Comparison of ENCODE assay signal across 15 mouse cellular contexts in genomic region chr14:51008781-51009180, GRCm38 (mm10). TPM values are rescaled to one million over a fixed set of nuclear protein-coding genes. Genes with fewer than 3 reads are reported as not detected.
DNase-seq lines count a peak whose midpoint lies in the region; ATAC-seq and TF ChIP-seq lines count a peak whose summit lies in the region.
"Had no signal": no experiment of that assay in that cellular context is flagged by ENCODE, and none has a peak within 500 bp of the region (broad histone marks: within the 10 kb centered on the region; RNA-seq: fewer than 3 reads in every experiment).

No protein-coding gene starts in this region.

- no peak for TF ChIP-seq CTCF in heart, adult 2 months (IDR thresholded peaks at IDR 0.05)
- TF ChIP-seq CTCF in left cerebral cortex, adult 2 months (IDR thresholded peaks at IDR 0.05) = no peak
- TF ChIP-seq CTCF in bone marrow, adult 2 months (IDR thresholded peaks at IDR 0.05; ENCODE audit: control insufficient read depth, insufficient read depth, low read length) = no peak
- no peak for TF ChIP-seq CTCF in intestine, postnatal 0 days (IDR thresholded peaks at IDR 0.05; ENCODE audit: low read depth)

- 59% methylated on average over 4 of the region's 4 CpGs for WGBS in heart, adult 2 months
- WGBS in bone marrow, adult 2 months = 43% methylated on average over 4 of the region's 4 CpGs
- WGBS in intestine, postnatal 0 days = 67% methylated on average over 4 of the region's 4 CpGs

- intact Hi-C loops in heart, adult 2 months (cut with DNase I) = loop anchor here (1.0 to 2.0 kb wide), 2 partner anchors 10 to 40 kb away; no protein-coding TSS in a partner anchor
- intact Hi-C loops in left cerebral cortex, adult 2 months (cut with DNase I) = no loop called here

- no peak overlapping the region for H3K9ac ChIP-seq in heart, adult 2 months (ENCODE audit: low read depth, low read length)
- no peak overlapping the region for H3K9ac ChIP-seq in intestine, postnatal 0 days (ENCODE audit: low read depth, low read length)
- H3K9ac ChIP-seq: limb, embryonic 12.5 days had no signal

- H3K27ac ChIP-seq in heart, adult 2 months = peak overlapping the region; percentile 89
- H3K27ac ChIP-seq in left cerebral cortex, adult 2 months = peak overlapping the region; percentile 60
- 0 out of 2 replicates have a peak overlapping the region, but pooled peaks have one; percentile 11 for H3K27ac ChIP-seq in bone marrow, adult 2 months (ENCODE audit: control insufficient read depth, insufficient read depth, low read depth, low read length, poor library complexity)
- H3K27ac ChIP-seq in intestine, postnatal 0 days (ENCODE audit: low read depth, low read length) = peak overlapping the region; percentile 43; the same call in 1 of the 2 replicates
- H3K27ac ChIP-seq: limb, embryonic 12.5 days had no signal

- H3K27me3 ChIP-seq in heart, adult 2 months (ENCODE audit: control insufficient read depth, insufficient read depth, low read length) = no peaks in the 10 kb centered on the region
- H3K27me3 ChIP-seq in intestine, postnatal 0 days (replicated peaks; ENCODE audit: control insufficient read depth, insufficient read depth, low read length) = no peaks in the 10 kb centered on the region
- H3K27me3 ChIP-seq: limb, embryonic 12.5 days had no signal

- no peak for TF ChIP-seq POLR2A in heart, adult 2 months (IDR thresholded peaks at IDR 0.05; ENCODE audit: insufficient read depth, low read depth, low read length)
- no peak for TF ChIP-seq POLR2A in bone marrow, adult 2 months (IDR thresholded peaks at IDR 0.05; ENCODE audit: borderline replicate concordance, control insufficient read depth, low read depth, low read length)

- H3K9me3 ChIP-seq in intestine, postnatal 0 days (ENCODE audit: control insufficient read depth) = no peaks in the 10 kb centered on the region
- H3K9me3 ChIP-seq: G1E had no signal

- H3K79me2 ChIP-seq in heart, adult 2 months (replicated peaks; ENCODE audit: control insufficient read depth, insufficient read depth, low read length) = no peaks in the 10 kb centered on the region

- H3K4me1 ChIP-seq in heart, adult 2 months (ENCODE audit: control insufficient read depth, insufficient read depth, low read length) = peaks cover 16% of the 10 kb centered on the region
- H3K4me1 ChIP-seq in bone marrow, adult 2 months (ENCODE audit: control insufficient read depth, insufficient read depth, low read length) = peaks cover 3% of the 10 kb centered on the region
- H3K4me1 ChIP-seq in intestine, postnatal 0 days (replicated peaks; ENCODE audit: control insufficient read depth, insufficient read depth, low read length) = no peaks in the 10 kb centered on the region
- H3K4me1 ChIP-seq: limb, embryonic 12.5 days had no signal

- H3K36me3 ChIP-seq in heart, adult 2 months (ENCODE audit: control insufficient read depth, insufficient read depth, low read length) = peaks cover 8% of the 10 kb centered on the region; the same call in 1 of the 2 replicates
- no peaks in the 10 kb centered on the region for H3K36me3 ChIP-seq in intestine, postnatal 0 days (ENCODE audit: control insufficient read depth, insufficient read depth)
- H3K36me3 ChIP-seq: G1E; limb, embryonic 12.5 days had no signal

- TF ChIP-seq EP300 in heart, adult 2 months (IDR thresholded peaks at IDR 0.05; ENCODE audit: insufficient read depth, low read depth, low read length) = no peak

- no peak overlapping the region for H3K4me3 ChIP-seq in heart, adult 2 months
- no peak overlapping the region for H3K4me3 ChIP-seq in left cerebral cortex, adult 2 months
- no peak overlapping the region for H3K4me3 ChIP-seq in bone marrow, adult 2 months (replicated peaks; ENCODE audit: control insufficient read depth, low read depth, low read length)
- H3K4me3 ChIP-seq in intestine, postnatal 0 days (ENCODE audit: low read depth, low read length) = no peak overlapping the region
- H3K4me3 ChIP-seq: limb, embryonic 12.5 days had no signal

- DNase-seq in heart, adult 2 months = no peak
- no peak for DNase-seq in heart, adult 18-20 months
- no peak for DNase-seq in left cerebral cortex, adult 2 months (ENCODE audit: extremely low spot score in 1 of 2, low spot score in 2 of 2)
- no peak for DNase-seq in left cerebral cortex, adult 8-10 months (ENCODE audit: low spot score in 2 of 2)
- DNase-seq in embryo, embryonic 11 days = no peak
- no peak for DNase-seq in spleen, postnatal 14 days (ENCODE audit: low spot score in 2 of 2)
- DNase-seq: B cell, adult 2 months; cerebellum, adult 9-10 months; thymus, adult 18-20 months had no signal

- ATAC-seq in intestine, postnatal 0 days = no peak

- no peak overlapping the region for H3K4me2 ChIP-seq in intestine, postnatal 0 days (replicated peaks; ENCODE audit: low read depth)
- H3K4me2 ChIP-seq: limb, embryonic 12.5 days had no signal

RNA-seq across cellular contexts. Expression of gene Rnase10, which starts 1.2 kb away (rescaled TPM):
- total RNA-seq in heart, adult 2 months (2021) = under 1 TPM in 1 of 2 experiments, not detected in 1; 0.61 TPM
- 0.21 and 0.38 TPM in 2 replicates for polyA plus RNA-seq in heart, adult 2 months (2012; rRNA removed)
- total RNA-seq in heart, adult 18-20 months (2021) = under 1 TPM; 0.20 to 0.41 TPM
- total RNA-seq in left cerebral cortex, adult 2 months (2021) = not detected
- under 1 TPM in 1 of 4 experiments, not detected in 3; 0.23 TPM for total RNA-seq in left cerebral cortex, adult 8-10 months (2022)
- not detected in 2 replicates for polyA plus RNA-seq in bone marrow, adult 2 months (2011; ENCODE audit: insufficient read depth, insufficient read length, low replicate concordance, missing spikeins)
- polyA plus RNA-seq in intestine, postnatal 0 days (2015; fragmentation: Nextera tagmentation; extraction: Ambion mirVana) = 0.16 and 0.29 TPM in 2 replicates
- total RNA-seq: megakaryocyte, adult 5-6 weeks had no signal
- polyA plus RNA-seq: G1E; limb, embryonic 12.5 days had no signal

RNA-seq across cellular contexts. Expression of gene Rnase9, which starts 32.9 kb away (rescaled TPM):
- not detected for total RNA-seq in heart, adult 2 months (2021)
- polyA plus RNA-seq in heart, adult 2 months (2012; rRNA removed) = not detected in 2 replicates
- total RNA-seq in heart, adult 18-20 months (2021) = not detected
- total RNA-seq in left cerebral cortex, adult 2 months (2021) = not detected
- not detected for total RNA-seq in left cerebral cortex, adult 8-10 months (2022)
- not detected in 2 replicates for polyA plus RNA-seq in bone marrow, adult 2 months (2011; ENCODE audit: insufficient read depth, insufficient read length, low replicate concordance, missing spikeins)
- polyA plus RNA-seq in intestine, postnatal 0 days (2015; fragmentation: Nextera tagmentation; extraction: Ambion mirVana) = not detected in 2 replicates
- total RNA-seq: heart, postnatal 10 days had no signal
- polyA plus RNA-seq: G1E; limb, embryonic 12.5 days had no signal

RNA-seq across cellular contexts. Expression of gene Rnase11, which starts 41.2 kb away (rescaled TPM):
- not detected for total RNA-seq in heart, adult 2 months (2021)
- polyA plus RNA-seq in heart, adult 2 months (2012; rRNA removed) = not detected in 2 replicates
- not detected for total RNA-seq in heart, adult 18-20 months (2021)
- total RNA-seq in left cerebral cortex, adult 2 months (2021) = not detected
- not detected for total RNA-seq in left cerebral cortex, adult 8-10 months (2022)
- not detected in 2 replicates for polyA plus RNA-seq in bone marrow, adult 2 months (2011; ENCODE audit: insufficient read depth, insufficient read length, low replicate concordance, missing spikeins)
- not detected in 2 replicates for polyA plus RNA-seq in intestine, postnatal 0 days (2015; fragmentation: Nextera tagmentation; extraction: Ambion mirVana)
- total RNA-seq: heart, postnatal 10 days; megakaryocyte, adult 5-6 weeks had no signal
- polyA plus RNA-seq: G1E; limb, embryonic 12.5 days had no signal

RNA-seq across cellular contexts. Expression of gene Rnase12, which starts 48.7 kb away (rescaled TPM):
- total RNA-seq in heart, adult 2 months (2021) = not detected
- not detected in 2 replicates for polyA plus RNA-seq in heart, adult 2 months (2012; rRNA removed)
- not detected for total RNA-seq in heart, adult 18-20 months (2021)
- not detected for total RNA-seq in left cerebral cortex, adult 2 months (2021)
- not detected for total RNA-seq in left cerebral cortex, adult 8-10 months (2022)
- 4.9 TPM in 1 of 2 replicates, not detected in the other for polyA plus RNA-seq in bone marrow, adult 2 months (2011; ENCODE audit: insufficient read depth, insufficient read length, low replicate concordance, missing spikeins)
- polyA plus RNA-seq in intestine, postnatal 0 days (2015; fragmentation: Nextera tagmentation; extraction: Ambion mirVana) = 0.51 and 0.90 TPM in 2 replicates
- total RNA-seq: G1E; heart, postnatal 10 days had no signal
- polyA plus RNA-seq: G1E; limb, embryonic 12.5 days had no signal

RNA-seq across cellular contexts. Expression of gene Pnp2, which starts 53.0 kb away (rescaled TPM):
- total RNA-seq in heart, adult 2 months (2021) = under 1 TPM; 0.52 to 0.75 TPM
- 0.53 and 1.1 TPM in 2 replicates for polyA plus RNA-seq in heart, adult 2 months (2012; rRNA removed)
- total RNA-seq in heart, adult 18-20 months (2021) = 1 to 10 TPM in 1 of 2 experiments, under 1 TPM in 1; 0.89 to 1.0 TPM
- total RNA-seq in left cerebral cortex, adult 2 months (2021) = under 1 TPM; 0.81 to 0.84 TPM
- 1 to 10 TPM; 1.2 to 2.0 (median 1.4) TPM for total RNA-seq in left cerebral cortex, adult 8-10 months (2022)
- 70.8 and 109 TPM in 2 replicates for polyA plus RNA-seq in bone marrow, adult 2 months (2011; ENCODE audit: insufficient read depth, insufficient read length, low replicate concordance, missing spikeins)
- polyA plus RNA-seq in intestine, postnatal 0 days (2015; fragmentation: Nextera tagmentation; extraction: Ambion mirVana) = 32.3 and 32.5 TPM in 2 replicates
- polyA plus RNA-seq: G1E had no signal

Comparison
In these comparisons a context has a peak if more than half of its experiments do, and no peak if none do; other contexts are left out.
1. H3K27ac ChIP-seq: peak in every context shown above with its lines; median percentile 89 in heart, adult 2 months; 60 in left cerebral cortex, adult 2 months; 43 in intestine, postnatal 0 days; 11 in bone marrow, adult 2 months.